Mouse (Mus musculus) testis, adult 2 months (tissue): Measurements from ENCODE around the gene Dlx1.

ENCODE experiments used
- CTCF ChIP-seq: fragments of 200-500 bp; IDR thresholded peaks from 2 replicates; pipeline ENCODE4 v1.5.1; 2012; ENCODE audit warnings: low read depth, mild to moderate bottlenecking, inconsistent platforms, low read length, moderate library complexity; ENCODE audit not compliant: control insufficient read depth, insufficient read depth, insufficient replicate concordance
- POLR2A ChIP-seq: fragments of 200-500 bp; IDR thresholded peaks from 2 replicates; pipeline ENCODE4 v1.6.1; 2012; ENCODE audit warnings: low read depth, mild to moderate bottlenecking, inconsistent platforms, low read length, moderate library complexity; ENCODE audit not compliant: control insufficient read depth

- TF ChIP-seq CTCF: no peak
- TF ChIP-seq POLR2A: no peak
Observed at GRCm38 (mm10) chr2:71483717-71484066, 44.2 kb upstream of the Dlx1 start.
